Mouse (Mus musculus): ENCODE measurements around the gene Cnot2. TPM values are rescaled to one million over a fixed set of nuclear protein-coding genes. Genes with fewer than 3 reads are reported as not detected.
"Not testable (repeated sequence)": the region's sequence is repeated elsewhere in the genome, so short reads cannot be mapped to it uniquely, and the experiment has no call there.

The Cnot2 gene
- polyA plus RNA-seq, 1 experiment from 2014 or later, result 129 TPM

GRCm38 (mm10) chr10:116578375-116578774 lies 2.9 kb downstream of the Cnot2 start:
- Histone ChIP-seq H3K36me3 (no peaks in the 10 kb centered on the region), H3K4me1 (peaks cover 31% of the 10 kb centered on the region), H3K27me3 (no peaks in the 10 kb centered on the region), H3K9me3 (no peaks in the 10 kb centered on the region), H3K4me3 (no peak overlapping the region), H3K27ac (no peak overlapping the region), H3K4me2 (replicated peaks) (no peak overlapping the region), H3K9ac (no peak overlapping the region)
- no peak for ATAC-seq (ENCODE audit: low FRiP score, low read depth)

- H3K27ac ChIP-seq, result no peak overlapping the region
- no peaks in the 10 kb centered on the region for H3K36me3 ChIP-seq
- no peak overlapping the region for H3K4me2 ChIP-seq (replicated peaks)
- no peaks in the 10 kb centered on the region for H3K9me3 ChIP-seq
- peaks cover 27% of the 10 kb centered on the region for H3K4me1 ChIP-seq
- H3K27me3 ChIP-seq, result no peaks in the 10 kb centered on the region
- ATAC-seq (ENCODE audit: low FRiP score, low read depth), result no peak
- WGBS, result 86% methylated on average over 3 of the region's 3 CpGs
- no peak overlapping the region for H3K9ac ChIP-seq
- H3K4me3 ChIP-seq, result no peak overlapping the region
Observed at GRCm38 (mm10) chr10:116577181-116577580, 4.1 kb downstream of the Cnot2 start.

GRCm38 (mm10) chr10:116576071-116576470 lies 5.2 kb downstream of the Cnot2 start:
- H3K9ac ChIP-seq; H3K4me2 ChIP-seq (replicated peaks); H3K27me3 ChIP-seq; H3K36me3 ChIP-seq; ATAC-seq (ENCODE audit: low FRiP score, low read depth); H3K9me3 ChIP-seq; H3K27ac ChIP-seq; H3K4me3 ChIP-seq: not testable (repeated sequence)
- H3K4me1 ChIP-seq, result peaks cover 27% of the 10 kb centered on the region
- WGBS, result 79% methylated on average over 2 of the region's 2 CpGs

- Histone ChIP-seq H3K36me3 (no peaks in the 10 kb centered on the region), H3K4me2 (replicated peaks) (no peak overlapping the region), H3K27ac (no peak overlapping the region), H3K9ac (no peak overlapping the region), H3K4me1 (peaks cover 24% of the 10 kb centered on the region), H3K9me3 (no peaks in the 10 kb centered on the region), H3K4me3 (no peak overlapping the region), H3K27me3 (no peaks in the 10 kb centered on the region)
- WGBS, result 88% methylated on average over 7 of the region's 7 CpGs
- ATAC-seq (ENCODE audit: low FRiP score, low read depth), result no peak
Observed at GRCm38 (mm10) chr10:116570526-116570925, 10.8 kb downstream of the Cnot2 start.

GRCm38 (mm10) chr10:116568539-116568938 lies 12.8 kb downstream of the Cnot2 start:
- H3K27ac ChIP-seq, result no peak overlapping the region
- H3K9me3 ChIP-seq, result no peaks in the 10 kb centered on the region
- H3K9ac ChIP-seq, result no peak overlapping the region
- no peaks in the 10 kb centered on the region for H3K36me3 ChIP-seq
- H3K4me2 ChIP-seq (replicated peaks), result no peak overlapping the region
- ATAC-seq (ENCODE audit: low FRiP score, low read depth), result no peak
- peaks cover 17% of the 10 kb centered on the region for H3K4me1 ChIP-seq
- no peak overlapping the region for H3K4me3 ChIP-seq
- 77% methylated on average over 1 of the region's 1 CpGs for WGBS
- H3K27me3 ChIP-seq, result no peaks in the 10 kb centered on the region

- Histone ChIP-seq H3K27me3 (no peaks in the 10 kb centered on the region), H3K9me3 (no peaks in the 10 kb centered on the region), H3K27ac (no peak overlapping the region), H3K4me2 (replicated peaks) (no peak overlapping the region), H3K4me3 (no peak overlapping the region), H3K36me3 (no peaks in the 10 kb centered on the region), H3K4me1 (peaks cover 23% of the 10 kb centered on the region), H3K9ac (no peak overlapping the region)
- no peak for ATAC-seq (ENCODE audit: low FRiP score, low read depth)
- 90% methylated on average over 7 of the region's 7 CpGs for WGBS
Observed at GRCm38 (mm10) chr10:116567491-116568405, 13.6 kb downstream of the Cnot2 start.

GRCm38 (mm10) chr10:116566492-116566891 lies 14.8 kb downstream of the Cnot2 start:
- not testable (repeated sequence) for H3K4me2 ChIP-seq (replicated peaks); H3K36me3 ChIP-seq; H3K27me3 ChIP-seq; H3K9me3 ChIP-seq; H3K27ac ChIP-seq; H3K9ac ChIP-seq; ATAC-seq (ENCODE audit: low FRiP score, low read depth); H3K4me3 ChIP-seq
- H3K4me1 ChIP-seq, result peaks cover 23% of the 10 kb centered on the region
- WGBS, result 80% methylated on average over 4 of the region's 4 CpGs

- no peak overlapping the region for H3K9ac ChIP-seq
- H3K27ac ChIP-seq, result no peak overlapping the region
- no peak overlapping the region for H3K4me2 ChIP-seq (replicated peaks)
- WGBS, result 87% methylated on average over 14 of the region's 14 CpGs
- H3K4me1 ChIP-seq, result peaks cover 23% of the 10 kb centered on the region
- no peak for ATAC-seq (ENCODE audit: low FRiP score, low read depth)
- H3K9me3 ChIP-seq, result no peaks in the 10 kb centered on the region
- H3K27me3 ChIP-seq, result no peaks in the 10 kb centered on the region
- H3K4me3 ChIP-seq, result no peak overlapping the region
- H3K36me3 ChIP-seq, result no peaks in the 10 kb centered on the region
Observed at GRCm38 (mm10) chr10:116564828-116565602, 16.3 kb downstream of the Cnot2 start.

GRCm38 (mm10) chr10:116562731-116563480 lies 18.4 kb downstream of the Cnot2 start:
- H3K4me2 ChIP-seq (replicated peaks), result no peak overlapping the region
- no peak overlapping the region for H3K4me3 ChIP-seq
- WGBS, result 68% methylated on average over 4 of the region's 4 CpGs
- ATAC-seq (ENCODE audit: low FRiP score, low read depth), result no peak
- H3K9me3 ChIP-seq, result peaks cover under 1% of the 10 kb centered on the region; the same call in 1 of the 2 replicates
- H3K27me3 ChIP-seq, result no peaks in the 10 kb centered on the region
- H3K36me3 ChIP-seq, result peaks cover 2% of the 10 kb centered on the region; the same call in 1 of the 2 replicates
- H3K27ac ChIP-seq, result no peak overlapping the region
- peaks cover 13% of the 10 kb centered on the region; the same call in 1 of the 2 replicates for H3K4me1 ChIP-seq
- no peak overlapping the region for H3K9ac ChIP-seq

- no peak for ATAC-seq (ENCODE audit: low FRiP score, low read depth)
- 53% methylated on average over 4 of the region's 4 CpGs for WGBS
- Histone ChIP-seq H3K4me2 (replicated peaks) (no peak overlapping the region), H3K9me3 (peaks cover 6% of the 10 kb centered on the region; the same call in 1 of the 2 replicates), H3K36me3 (peaks cover 7% of the 10 kb centered on the region; the same call in 1 of the 2 replicates), H3K4me1 (0 out of 2 replicates have a peak, but pooled peaks cover 8% of the 10 kb centered on the region), H3K9ac (no peak overlapping the region), H3K27ac (no peak overlapping the region), H3K27me3 (no peaks in the 10 kb centered on the region), H3K4me3 (no peak overlapping the region)
Observed at GRCm38 (mm10) chr10:116562210-116562609, 19.1 kb downstream of the Cnot2 start.

GRCm38 (mm10) chr10:116559171-116559570 lies 22.1 kb downstream of the Cnot2 start:
- H3K27me3 ChIP-seq, result no peaks in the 10 kb centered on the region
- WGBS, result 78% methylated on average over 1 of the region's 1 CpGs
- peaks cover 14% of the 10 kb centered on the region; the same call in 1 of the 2 replicates for H3K4me1 ChIP-seq
- H3K27ac ChIP-seq, result no peak overlapping the region
- peaks cover 21% of the 10 kb centered on the region; the same call in 1 of the 2 replicates for H3K36me3 ChIP-seq
- H3K9me3 ChIP-seq, result peaks cover 13% of the 10 kb centered on the region; the same call in 1 of the 2 replicates
- H3K4me3 ChIP-seq, result no peak overlapping the region
- H3K4me2 ChIP-seq (replicated peaks), result no peak overlapping the region
- ATAC-seq (ENCODE audit: low FRiP score, low read depth), result no peak
- no peak overlapping the region for H3K9ac ChIP-seq

Data from limb, embryonic 13.5 days (tissue).